Mouse (Mus musculus) midbrain, embryonic 16.5 days (tissue): ENCODE results near the gene Etfbkmt. TPM values are rescaled to one million over a fixed set of nuclear protein-coding genes. Genes with fewer than 3 reads are reported as not detected.

Experiments used
- ATAC-seq: fragments of 200-750 bp; cut with Nextera tagmentation; 2 replicates; pipeline ENCODE4 v1.8.0; 2017; ENCODE audit warnings: moderate TSS enrichment
- H3K27ac ChIP-seq: fragments of 300-500 bp; sonication (generic); 2 replicates; pipeline ENCODE4 v1.5.1; 2014; ENCODE audit warnings: mild to moderate bottlenecking, low read length, mixed read lengths
- H3K27me3 ChIP-seq: fragments of 300-500 bp; sonication (generic); 2 replicates; pipeline ENCODE4 v1.6.1; 2014; ENCODE audit warnings: low read depth, low read length, mixed read lengths; ENCODE audit not compliant: control insufficient read depth, insufficient read depth
- H3K36me3 ChIP-seq: fragments of 300-500 bp; sonication (generic); 2 replicates; pipeline ENCODE4 v1.6.1; 2014; ENCODE audit warnings: mild to moderate bottlenecking, low read length, moderate library complexity, mixed read lengths; ENCODE audit not compliant: control insufficient read depth, insufficient read depth
- H3K4me1 ChIP-seq: fragments of 300-500 bp; sonication (generic); 2 replicates; pipeline ENCODE4 v1.6.1; 2014; ENCODE audit warnings: mild to moderate bottlenecking, low read length, mixed read lengths; ENCODE audit not compliant: control insufficient read depth, insufficient read depth
- H3K4me2 ChIP-seq: fragments of 300-500 bp; sonication (generic); 2 replicates; pipeline ENCODE4 v1.6.1; 2014; ENCODE audit warnings: mild to moderate bottlenecking, low read length, mixed read lengths
- H3K4me3 ChIP-seq: fragments of 300-500 bp; sonication (generic); 2 replicates; pipeline ENCODE4 v1.5.1; 2014; ENCODE audit warnings: low read depth, mild to moderate bottlenecking, low read length, moderate library complexity, mixed read lengths
- H3K9ac ChIP-seq: fragments of 300-500 bp; sonication (generic); 2 replicates; pipeline ENCODE4 v1.6.1; 2014; ENCODE audit warnings: low read depth, low read length, mixed read lengths
- H3K9me3 ChIP-seq: fragments of 300-500 bp; sonication (generic); replicated peaks from 2 replicates; pipeline ENCODE4 v1.6.1; 2014; ENCODE audit warnings: mild to moderate bottlenecking, low read length, mixed read lengths; ENCODE audit not compliant: control insufficient read depth, poor library complexity, severe bottlenecking
- WGBS: fragments of 180-500 bp; shearing (Covaris S2); extraction: QIAGEN DNeasy Blood & Tissue Kit; methylation state at CpG from one replicate; pipeline ENCODE4 v1.1.7; 2014; 5-methylcytosine and 5-hydroxymethylcytosine counted together
- polyA plus RNA-seq: library from polyadenylated mRNA; unstranded; fragments of >200 nt; fragmentation: Nextera tagmentation; extraction: Ambion mirVana; gene quantifications from 2 replicates; pipeline ENCODE4 v1.2.1, GENCODE M21; 2015

The Etfbkmt gene
- polyA plus RNA-seq, result 5.7 and 7.9 TPM in 2 replicates

DNA sequence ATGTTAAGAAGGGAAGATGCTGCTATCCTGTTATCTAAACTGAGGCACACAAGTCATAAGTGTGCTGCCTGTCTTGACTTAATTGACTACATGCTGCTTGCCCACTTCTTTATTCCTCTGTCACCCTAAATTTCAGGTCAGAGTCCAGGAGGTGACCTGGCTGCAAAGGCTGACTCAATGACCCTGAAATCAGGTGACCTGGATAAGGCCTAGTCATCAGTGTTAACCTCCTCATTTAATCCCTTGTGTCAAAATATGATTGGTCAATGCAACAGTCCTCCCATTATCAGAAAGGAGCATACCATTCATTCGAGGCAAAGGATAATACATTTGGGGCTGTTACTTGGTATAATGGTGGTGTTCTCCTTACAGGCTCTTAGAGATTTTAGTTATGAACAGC is at the start of gene Etfbkmt:
TSS of gene Etfbkmt (plus strand) at position 379 of the 400 bp plus-strand sequence.
- no peak for ATAC-seq
- no peaks in the 10 kb centered on the region for H3K9me3 ChIP-seq

DNA sequence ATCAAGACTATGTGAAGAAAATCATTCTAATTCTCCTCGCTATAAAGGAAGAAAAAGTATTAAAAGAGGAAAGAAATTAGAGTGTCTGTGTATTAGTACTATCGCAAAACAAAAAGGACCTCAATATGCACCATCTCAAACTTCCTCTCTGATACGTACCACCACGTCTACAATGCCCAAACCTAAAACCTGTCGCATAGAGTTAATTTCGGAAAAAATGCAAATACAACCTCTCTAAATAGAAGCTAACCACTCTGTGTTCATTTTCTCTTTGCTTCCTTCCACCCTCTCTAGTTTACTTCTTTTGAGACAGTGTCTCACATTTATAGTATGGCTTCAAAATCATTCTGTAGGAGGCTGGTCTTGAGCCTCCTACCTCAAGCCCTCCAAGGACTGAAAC is 47.2 kb upstream of the Etfbkmt start:
- no peak overlapping the region for H3K9ac ChIP-seq
- H3K4me3 ChIP-seq, result no peak overlapping the region
- H3K4me1 ChIP-seq, result no peaks in the 10 kb centered on the region
- no peak for ATAC-seq
- 96% methylated on average over 6 of the region's 6 CpGs for WGBS
- H3K4me2 ChIP-seq, result no peak overlapping the region
- H3K9me3 ChIP-seq, result no peaks in the 10 kb centered on the region
- H3K27me3 ChIP-seq, result no peaks in the 10 kb centered on the region
- no peaks in the 10 kb centered on the region for H3K36me3 ChIP-seq
- no peak overlapping the region for H3K27ac ChIP-seq

More for the DNA sequence above, at the start of gene Etfbkmt:
- H3K27me3 ChIP-seq, result no peaks in the 10 kb centered on the region
- H3K4me3 ChIP-seq, result no peak within 1 kb of the TSS
- peaks cover 8% of the 10 kb centered on the region for H3K4me1 ChIP-seq
- no peak within 1 kb of the TSS for H3K4me2 ChIP-seq
- no peaks in the 10 kb centered on the region for H3K36me3 ChIP-seq
- 85% methylated on average over 1 of the region's 1 CpGs for WGBS
- no peak within 1 kb of the TSS for H3K27ac ChIP-seq
- H3K9ac ChIP-seq, result no peak within 1 kb of the TSS

DNA sequence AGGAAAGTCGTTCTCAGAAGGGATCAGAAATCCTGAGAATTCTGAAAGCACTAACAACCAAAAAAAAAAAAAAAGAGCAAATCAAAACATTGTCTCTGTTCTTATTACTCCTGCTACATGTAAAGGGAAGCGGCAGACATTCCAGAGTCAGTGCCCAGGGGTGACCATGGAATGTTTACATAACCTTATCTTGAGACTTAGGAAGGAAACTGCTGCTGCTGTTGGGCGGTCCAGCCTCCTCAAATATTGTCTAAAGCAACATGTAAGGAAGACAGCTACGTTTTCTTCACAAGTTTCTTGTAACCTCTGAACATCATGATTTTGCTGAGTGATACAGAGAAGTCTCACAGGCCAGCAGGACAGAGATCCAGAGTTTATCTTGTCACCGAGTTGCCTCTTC is 46.2 kb upstream of the Etfbkmt start:
- Histone ChIP-seq H3K4me1 (no peaks in the 10 kb centered on the region), H3K27ac (no peak overlapping the region), H3K9me3 (no peaks in the 10 kb centered on the region), H3K4me2 (no peak overlapping the region), H3K4me3 (no peak overlapping the region), H3K27me3 (no peaks in the 10 kb centered on the region), H3K36me3 (no peaks in the 10 kb centered on the region), H3K9ac (no peak overlapping the region)
- ATAC-seq, result no peak
- 81% methylated on average over 5 of the region's 5 CpGs for WGBS

DNA sequence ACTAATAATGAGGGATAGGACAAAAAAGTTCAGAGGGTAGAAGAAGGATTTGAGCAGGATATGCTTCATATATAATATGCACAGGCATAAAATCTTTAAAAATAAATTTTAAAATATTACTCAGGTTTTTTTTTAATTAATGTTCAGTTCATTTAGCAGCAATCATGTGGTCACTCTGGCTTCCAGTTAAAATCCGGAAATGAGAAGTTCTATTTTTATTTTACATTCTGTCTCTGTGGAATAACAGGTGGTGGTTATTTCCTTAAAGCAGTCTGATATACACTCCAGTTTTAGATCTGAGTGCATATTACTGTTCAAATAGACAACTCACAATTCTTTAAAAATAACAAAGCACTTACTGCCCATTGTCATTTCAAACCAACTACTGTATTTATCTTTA is 45.1 kb upstream of the Etfbkmt start:
- Histone ChIP-seq H3K27ac (no peak overlapping the region), H3K27me3 (no peaks in the 10 kb centered on the region), H3K4me2 (no peak overlapping the region), H3K36me3 (no peaks in the 10 kb centered on the region), H3K9ac (no peak overlapping the region), H3K4me1 (peaks cover 8% of the 10 kb centered on the region), H3K4me3 (no peak overlapping the region), H3K9me3 (no peaks in the 10 kb centered on the region)
- WGBS, result 95% methylated on average over 1 of the region's 1 CpGs
- no peak for ATAC-seq

DNA sequence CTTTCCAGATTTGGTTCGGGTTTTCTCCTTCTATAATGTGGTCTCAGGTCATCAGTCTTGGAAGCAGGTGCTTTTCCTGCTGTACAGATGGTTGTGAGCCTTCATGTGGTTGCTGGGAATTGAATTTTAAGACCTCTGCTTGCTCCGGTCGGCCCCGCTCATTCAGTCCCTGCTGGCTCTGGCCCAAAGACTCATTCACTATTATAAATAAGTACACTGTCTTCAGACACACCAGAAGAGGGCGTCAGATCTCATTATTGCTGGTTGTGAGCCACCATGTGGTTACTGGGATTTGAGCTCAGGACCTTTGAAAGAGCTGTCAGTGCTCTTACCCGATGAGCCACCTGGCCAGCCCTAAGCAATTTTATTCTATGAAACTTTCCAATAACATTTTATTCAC is 44.3 kb upstream of the Etfbkmt start:
- no peak overlapping the region for H3K27ac ChIP-seq
- no peak for ATAC-seq
- WGBS, result 64% methylated on average over 6 of the region's 6 CpGs

DNA sequence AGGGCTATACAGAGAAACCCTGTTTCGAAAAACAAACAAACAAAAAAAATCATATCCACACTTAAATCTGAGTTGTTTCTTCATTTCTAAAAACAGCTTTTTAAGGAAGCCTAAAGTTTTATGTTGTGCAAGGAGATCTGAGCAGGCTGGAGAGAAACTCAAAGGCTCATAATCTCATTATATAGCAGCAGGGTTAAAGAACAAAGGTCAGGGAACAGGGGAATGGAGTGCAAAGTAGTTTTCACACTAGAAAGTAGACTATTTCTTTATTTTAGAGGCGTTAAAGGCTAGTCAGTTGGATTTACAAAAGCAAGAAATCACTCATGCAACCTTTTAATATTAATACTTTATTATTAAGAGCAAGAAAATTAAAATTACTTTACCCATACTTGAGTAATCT is 43.4 kb upstream of the Etfbkmt start:
- WGBS, result 92% methylated on average over 2 of the region's 2 CpGs

More for the DNA sequence above, 44.3 kb upstream of the Etfbkmt start:
- Histone ChIP-seq H3K9me3 (no peaks in the 10 kb centered on the region), H3K9ac (no peak overlapping the region), H3K4me3 (no peak overlapping the region), H3K27me3 (no peaks in the 10 kb centered on the region), H3K4me2 (no peak overlapping the region), H3K36me3 (no peaks in the 10 kb centered on the region), H3K4me1 (peaks cover 10% of the 10 kb centered on the region)

DNA sequence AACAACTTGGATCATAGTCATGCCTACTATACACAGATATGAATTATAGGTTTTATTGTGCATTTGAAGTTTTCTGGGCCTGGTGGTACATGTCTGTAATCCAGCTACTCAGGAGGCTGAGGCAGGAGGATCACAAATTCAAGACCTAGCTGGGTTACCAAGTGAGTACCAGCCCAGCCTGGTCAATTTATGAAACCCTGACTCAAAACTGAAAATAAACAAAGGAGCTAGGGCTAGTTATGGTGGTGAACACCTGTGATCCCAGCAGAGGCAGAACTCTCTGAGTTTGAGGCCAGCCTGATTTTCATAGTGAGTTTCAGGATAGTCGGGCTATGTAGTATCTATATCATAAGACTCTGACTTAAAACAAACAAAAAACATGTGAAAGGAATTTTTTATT is 42.4 kb upstream of the Etfbkmt start:
- H3K9me3 ChIP-seq, result no peaks in the 10 kb centered on the region
- no peak for ATAC-seq
- H3K27ac ChIP-seq, result no peak overlapping the region
- H3K9ac ChIP-seq, result no peak overlapping the region
- H3K4me3 ChIP-seq, result no peak overlapping the region
- no peaks in the 10 kb centered on the region for H3K36me3 ChIP-seq
- H3K4me2 ChIP-seq, result no peak overlapping the region
- H3K27me3 ChIP-seq, result no peaks in the 10 kb centered on the region
- 100% methylated on average over 1 of the region's 1 CpGs for WGBS
- peaks cover 10% of the 10 kb centered on the region for H3K4me1 ChIP-seq

More for the DNA sequence above, 43.4 kb upstream of the Etfbkmt start:
- ATAC-seq, result no peak
- H3K36me3 ChIP-seq, result no peaks in the 10 kb centered on the region
- no peak overlapping the region for H3K4me3 ChIP-seq
- H3K27me3 ChIP-seq, result no peaks in the 10 kb centered on the region
- H3K9me3 ChIP-seq, result no peaks in the 10 kb centered on the region
- H3K27ac ChIP-seq, result no peak overlapping the region
- peaks cover 10% of the 10 kb centered on the region for H3K4me1 ChIP-seq
- no peak overlapping the region for H3K9ac ChIP-seq
- H3K4me2 ChIP-seq, result no peak overlapping the region

DNA sequence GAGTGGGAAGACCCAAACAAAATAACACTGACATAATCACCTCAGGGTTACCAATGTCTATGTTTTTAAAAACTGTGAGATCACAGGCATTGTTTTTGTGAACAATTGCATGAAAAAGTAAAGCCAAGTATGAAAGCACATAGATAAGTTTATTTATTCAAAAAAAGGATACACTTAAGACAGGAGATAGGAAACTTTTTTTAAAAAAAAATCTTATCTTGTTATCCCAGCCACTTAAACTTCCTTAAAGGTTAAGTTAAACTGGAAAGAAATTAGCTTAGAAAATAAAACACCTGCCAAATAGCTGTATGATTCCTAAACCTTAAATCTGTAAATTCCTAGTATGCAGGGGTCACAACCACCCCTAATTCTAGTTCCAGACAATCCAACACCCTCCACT is 40.7 kb upstream of the Etfbkmt start:
- H3K27me3 ChIP-seq, result no peaks in the 10 kb centered on the region
- no peaks in the 10 kb centered on the region for H3K36me3 ChIP-seq
- no peaks in the 10 kb centered on the region for H3K9me3 ChIP-seq
- no peak overlapping the region for H3K4me3 ChIP-seq
- H3K9ac ChIP-seq, result 0 out of 2 replicates have a peak overlapping the region, but pooled peaks have one; percentile 4
- peak overlapping the region; percentile 46 for H3K4me2 ChIP-seq
- H3K27ac ChIP-seq, result no peak overlapping the region
- H3K4me1 ChIP-seq, result peaks cover 10% of the 10 kb centered on the region
- ATAC-seq, result no peak

DNA sequence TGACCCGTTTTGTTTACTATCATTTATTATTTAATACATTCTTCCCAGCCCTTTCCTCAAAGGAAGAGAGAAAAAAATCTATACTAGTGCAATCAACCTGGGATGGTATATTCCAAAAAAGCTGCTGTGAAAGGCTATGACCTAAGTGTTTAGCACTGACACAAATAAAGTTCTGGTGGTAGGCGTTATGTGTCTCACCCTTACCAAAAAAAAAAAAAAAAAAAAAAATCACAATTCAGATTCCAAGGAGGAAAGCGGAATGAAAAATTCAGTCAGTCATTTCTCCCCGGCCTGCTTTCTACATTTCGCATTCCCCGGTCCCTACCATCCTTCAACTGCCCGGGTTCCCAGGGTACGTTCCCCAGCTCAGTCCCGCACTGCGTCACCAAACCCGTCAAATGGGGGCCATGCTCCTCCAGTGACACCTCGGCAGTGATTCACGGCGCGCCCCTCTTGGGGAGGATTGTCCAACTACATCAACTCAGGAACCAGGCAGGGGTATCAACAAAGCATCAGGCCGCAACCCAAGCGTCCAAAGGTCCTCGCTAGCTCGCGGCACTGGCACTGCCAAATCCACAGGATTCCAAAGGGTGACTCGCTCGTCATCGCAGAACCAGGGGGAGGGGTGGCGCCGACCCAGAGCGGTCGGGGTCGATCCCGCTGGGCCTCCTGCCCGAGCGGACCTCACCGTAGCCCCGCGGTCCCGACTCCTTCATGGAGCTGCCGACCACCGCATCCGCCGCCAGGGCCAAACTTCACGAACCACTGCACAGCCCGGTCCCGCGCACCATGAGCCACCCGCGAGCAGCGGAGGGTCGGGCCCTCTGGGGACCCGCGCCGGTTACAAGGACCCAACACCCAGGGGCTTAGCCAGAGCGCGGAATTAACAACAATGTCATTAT is 39.2 kb upstream of the Etfbkmt start:
- peak overlapping the region; percentile 94 for H3K4me3 ChIP-seq
- WGBS, result under 1% methylated on average over 52 of the region's 52 CpGs
- no peaks in the 10 kb centered on the region for H3K27me3 ChIP-seq
- peak overlapping the region; percentile 62 for H3K4me2 ChIP-seq
- H3K9me3 ChIP-seq, result no peaks in the 10 kb centered on the region
- peak overlapping the region; percentile 96 for H3K9ac ChIP-seq
- no peaks in the 10 kb centered on the region for H3K36me3 ChIP-seq
- peak; percentile 63 for ATAC-seq
- peaks cover 10% of the 10 kb centered on the region for H3K4me1 ChIP-seq
- H3K27ac ChIP-seq, result peak overlapping the region; percentile 97
